Comparison of ENCODE assay signal across 10 mouse cellular contexts in the genomic region with DNA sequence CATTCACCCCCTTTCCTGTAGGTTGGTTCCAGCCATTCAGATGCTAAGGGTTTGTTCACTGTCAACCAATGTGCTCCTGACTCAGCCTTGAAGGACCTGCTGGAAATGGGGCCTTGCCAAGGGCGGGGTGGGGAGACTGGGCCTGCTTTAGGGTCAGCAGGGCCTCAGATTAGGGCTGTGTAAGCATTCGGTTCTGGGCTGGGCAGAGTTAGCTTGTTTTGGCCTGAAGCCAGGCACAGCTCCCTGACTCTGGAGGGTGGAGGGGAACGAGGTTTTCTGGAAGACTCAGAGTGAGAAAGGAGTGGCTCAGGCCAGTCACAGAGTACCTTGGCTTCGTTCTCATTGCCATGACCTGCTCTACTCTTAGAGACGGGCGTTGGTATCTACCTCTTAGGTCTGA. TPM values are rescaled to one million over a fixed set of nuclear protein-coding genes. Genes with fewer than 3 reads are reported as not detected.
DNase-seq lines count a peak whose midpoint lies in the region; ATAC-seq lines count a peak whose summit lies in the region.
"Had no signal": no experiment of that assay in that cellular context is flagged by ENCODE, and none has a peak within 500 bp of the region (broad histone marks: within the 10 kb centered on the region; RNA-seq: fewer than 3 reads in every experiment).

No protein-coding gene starts in this region.

- H3K27ac ChIP-seq in liver, embryonic 12.5 days, result no peak overlapping the region
- peak overlapping the region; percentile 46; the same call in 1 of the 2 replicates for H3K27ac ChIP-seq in stomach, embryonic 16.5 days (ENCODE audit: low read length)
- no peak overlapping the region for H3K27ac ChIP-seq in forebrain, embryonic 12.5 days

- no peak overlapping the region for H3K9ac ChIP-seq in liver, embryonic 12.5 days
- no peak overlapping the region for H3K9ac ChIP-seq in stomach, embryonic 16.5 days (ENCODE audit: low read length)
- H3K9ac ChIP-seq in forebrain, embryonic 12.5 days, result no peak overlapping the region

- no peak overlapping the region for H3K4me2 ChIP-seq in liver, embryonic 12.5 days
- H3K4me2 ChIP-seq in stomach, embryonic 16.5 days (ENCODE audit: low read depth, low read length), result no peak overlapping the region
- no peak overlapping the region for H3K4me2 ChIP-seq in forebrain, embryonic 12.5 days

- DNase-seq in liver, result peak; percentile 8
- peak; percentile 31 to 42 for DNase-seq in gastrocnemius, postnatal 36 days
- peak; percentile 39 for DNase-seq in kidney, postnatal 10 days
- DNase-seq in neural tube, embryonic 10.5 days (ENCODE audit: extremely low spot score, low spot score), result no peak
- DNase-seq in embryo, embryonic 9.5 days (ENCODE audit: extremely low spot score), result no peak
- DNase-seq: cerebellum, adult 9-11 months had no signal

- no peaks in the 10 kb centered on the region for H3K36me3 ChIP-seq in liver, embryonic 12.5 days
- no peaks in the 10 kb centered on the region for H3K36me3 ChIP-seq in stomach, embryonic 16.5 days (ENCODE audit: control insufficient read depth, insufficient read depth, low read length)
- H3K36me3 ChIP-seq in forebrain, embryonic 12.5 days (replicated peaks), result peaks cover 11% of the 10 kb centered on the region; the same call in 1 of the 2 replicates

- intact Hi-C loops in gastrocnemius, postnatal 36 days (cut with DNase I), result no loop called here

- no peaks in the 10 kb centered on the region for H3K9me3 ChIP-seq in liver, embryonic 12.5 days (replicated peaks)
- no peaks in the 10 kb centered on the region for H3K9me3 ChIP-seq in stomach, embryonic 16.5 days (replicated peaks; ENCODE audit: control insufficient read depth, low read length)
- no peaks in the 10 kb centered on the region for H3K9me3 ChIP-seq in forebrain, embryonic 12.5 days

- no peaks in the 10 kb centered on the region for H3K4me1 ChIP-seq in liver, embryonic 12.5 days
- H3K4me1 ChIP-seq in stomach, embryonic 16.5 days (ENCODE audit: control insufficient read depth, insufficient read depth, low read length), result peaks cover 9% of the 10 kb centered on the region; the same call in 1 of the 2 replicates
- peaks cover 35% of the 10 kb centered on the region for H3K4me1 ChIP-seq in forebrain, embryonic 12.5 days

- 48% methylated on average over 6 of the region's 6 CpGs for WGBS in liver, embryonic 12.5 days (ENCODE audit: insufficient replicate concordance)
- WGBS in stomach, embryonic 16.5 days, result 40% methylated on average over 6 of the region's 6 CpGs
- WGBS in forebrain, embryonic 12.5 days, result 72% methylated on average over 6 of the region's 6 CpGs

- ATAC-seq in liver, embryonic 12.5 days, result no peak
- peak; percentile 96 for ATAC-seq in stomach, embryonic 16.5 days (ENCODE audit: insufficient read depth, low FRiP score)
- ATAC-seq in forebrain, embryonic 12.5 days (ENCODE audit: low FRiP score), result no peak
- ATAC-seq: Patski had no signal

- no peak overlapping the region for H3K4me3 ChIP-seq in liver, embryonic 12.5 days
- H3K4me3 ChIP-seq in stomach, embryonic 16.5 days (replicated peaks; ENCODE audit: low read length), result no peak overlapping the region
- no peak overlapping the region for H3K4me3 ChIP-seq in forebrain, embryonic 12.5 days (replicated peaks)

- H3K27me3 ChIP-seq in liver, embryonic 12.5 days (replicated peaks), result 0 out of 2 replicates have a peak, but pooled peaks cover 9% of the 10 kb centered on the region
- no peaks in the 10 kb centered on the region for H3K27me3 ChIP-seq in stomach, embryonic 16.5 days (ENCODE audit: control insufficient read depth, insufficient read depth, low read length)
- no peaks in the 10 kb centered on the region for H3K27me3 ChIP-seq in forebrain, embryonic 12.5 days
- H3K27me3 ChIP-seq: Patski had no signal

RNA-seq across cellular contexts. Expression of gene Adcyap1r1, which starts 35.9 kb away (rescaled TPM):
- 0.12 and 0.24 TPM in 2 replicates for polyA plus RNA-seq in liver, embryonic 12.5 days (2016; fragmentation: Nextera tagmentation; extraction: Ambion mirVana)
- total RNA-seq in gastrocnemius, postnatal 36 days (2021), result 1 to 10 TPM in 1 of 2 experiments, under 1 TPM in 1; 0.86 to 1.6 TPM
- polyA plus RNA-seq in stomach, embryonic 16.5 days (2015; fragmentation: Nextera tagmentation; extraction: Ambion mirVana), result 8.8 and 8.9 TPM in 2 replicates
- polyA plus RNA-seq in forebrain, embryonic 12.5 days (2016; fragmentation: Nextera tagmentation; extraction: Ambion mirVana), result 13.4 and 15.7 TPM in 2 replicates

Comparison
In these comparisons a context has a peak if more than half of its experiments do, and no peak if none do; other contexts are left out.
1. DNase-seq: peak in liver (single experiment), gastrocnemius, postnatal 36 days (2 of 2) and kidney, postnatal 10 days (single experiment); none in neural tube, embryonic 10.5 days (single experiment) and embryo, embryonic 9.5 days (single experiment).